12 mouse cellular contexts compared by ENCODE assay signal in genomic region chr11:20941546-20941945, GRCm38 (mm10).
DNase-seq lines count a peak whose midpoint lies in the region; ATAC-seq lines count a peak whose summit lies in the region.
"Had no signal": no experiment of that assay in that cellular context is flagged by ENCODE, and none has a peak within 500 bp of the region (broad histone marks: within the 10 kb centered on the region; RNA-seq: fewer than 3 reads in every experiment).

No protein-coding gene starts in this region.

- no peak overlapping the region for H3K9ac ChIP-seq in forebrain, embryonic 14.5 days (ENCODE audit: low read length)
- H3K9ac ChIP-seq: heart, embryonic 13.5 days; neural tube, embryonic 13.5 days; stomach, embryonic 15.5 days had no signal

- H3K4me1 ChIP-seq in forebrain, embryonic 10.5 days = peaks cover 7% of the 10 kb centered on the region
- H3K4me1 ChIP-seq in forebrain, embryonic 14.5 days (ENCODE audit: control insufficient read depth, insufficient read depth, low read length) = no peaks in the 10 kb centered on the region
- H3K4me1 ChIP-seq: heart, embryonic 13.5 days; neural tube, embryonic 13.5 days; stomach, embryonic 15.5 days had no signal

- no peak overlapping the region for H3K4me2 ChIP-seq in forebrain, embryonic 14.5 days (ENCODE audit: low read length)
- H3K4me2 ChIP-seq: heart, embryonic 13.5 days; neural tube, embryonic 13.5 days; stomach, embryonic 15.5 days had no signal

- peak overlapping the region; percentile 76 for H3K27ac ChIP-seq in forebrain, embryonic 10.5 days
- H3K27ac ChIP-seq in forebrain, embryonic 14.5 days (ENCODE audit: low read depth, low read length) = no peak overlapping the region
- H3K27ac ChIP-seq: heart, embryonic 13.5 days; neural tube, embryonic 13.5 days; stomach, embryonic 15.5 days had no signal

- no peaks in the 10 kb centered on the region for H3K9me3 ChIP-seq in forebrain, embryonic 10.5 days
- no peaks in the 10 kb centered on the region for H3K9me3 ChIP-seq in forebrain, embryonic 14.5 days (replicated peaks; ENCODE audit: control insufficient read depth, low read length)
- H3K9me3 ChIP-seq: heart, embryonic 13.5 days; neural tube, embryonic 13.5 days; stomach, embryonic 15.5 days had no signal

- no peak for DNase-seq in forebrain, embryonic 10.5 days (ENCODE audit: extremely low spot score, low spot score)
- DNase-seq in forebrain, embryonic 14.5 days (ENCODE audit: low spot score) = no peak
- DNase-seq in lung, postnatal 10 days = peak; percentile 63
- DNase-seq in lung, postnatal 36 days = no peak
- peak; percentile 30 to 41 for DNase-seq in layer of hippocampus, adult 8-10 months (ENCODE audit: low spot score in 2 of 2)
- DNase-seq in right cerebral cortex, postnatal 10 days (ENCODE audit: low spot score in 2 of 2) = peak; percentile 73 to 75
- no peak for DNase-seq in neural tube, embryonic 10.5 days (ENCODE audit: extremely low spot score, low spot score)
- no peak for DNase-seq in kidney, adult 8-10 months
- DNase-seq: lung, adult 2 months had no signal

- 42% methylated on average over 4 of the region's 4 CpGs for WGBS in forebrain, embryonic 10.5 days
- WGBS in forebrain, embryonic 14.5 days = 42% methylated on average over 4 of the region's 4 CpGs

- H3K4me3 ChIP-seq in forebrain, embryonic 10.5 days = no peak overlapping the region
- no peak overlapping the region for H3K4me3 ChIP-seq in forebrain, embryonic 14.5 days (ENCODE audit: low read depth, low read length)
- H3K4me3 ChIP-seq: heart, embryonic 13.5 days; neural tube, embryonic 13.5 days; stomach, embryonic 15.5 days had no signal

- no peaks in the 10 kb centered on the region for H3K27me3 ChIP-seq in forebrain, embryonic 10.5 days (ENCODE audit: poor library complexity, severe bottlenecking)
- H3K27me3 ChIP-seq in forebrain, embryonic 14.5 days (replicated peaks; ENCODE audit: control insufficient read depth, insufficient read depth, low read length) = no peaks in the 10 kb centered on the region
- H3K27me3 ChIP-seq: heart, embryonic 13.5 days; neural tube, embryonic 13.5 days; stomach, embryonic 15.5 days had no signal

- no peak for ATAC-seq in forebrain, embryonic 14.5 days

- no peaks in the 10 kb centered on the region for H3K36me3 ChIP-seq in forebrain, embryonic 10.5 days (replicated peaks)
- no peaks in the 10 kb centered on the region for H3K36me3 ChIP-seq in forebrain, embryonic 14.5 days (ENCODE audit: control insufficient read depth, insufficient read depth, low read length)
- H3K36me3 ChIP-seq: heart, embryonic 13.5 days; neural tube, embryonic 13.5 days; stomach, embryonic 15.5 days had no signal

Comparison
In these comparisons a context has a peak if more than half of its experiments do, and no peak if none do; other contexts are left out.
1. DNase-seq: peak in lung, postnatal 10 days (single experiment), layer of hippocampus, adult 8-10 months (2 of 2) and right cerebral cortex, postnatal 10 days (2 of 2); none in forebrain, embryonic 10.5 days (single experiment), forebrain, embryonic 14.5 days (single experiment), lung, postnatal 36 days (single experiment), neural tube, embryonic 10.5 days (single experiment) and kidney, adult 8-10 months (0 of 2).